Mouse (Mus musculus) heart, embryonic 15.5 days (tissue): ENCODE measurements at regions not wholly inside any gene's neighbourhood (a gene's known extent, or its start where the extent isn't known, plus 50 kb on each side); places are given as distances from the start of the nearest gene placed in this dataset.

Experiments
- ATAC-seq: fragments of 200-750 bp; cut with Nextera tagmentation; replicated peaks from 2 replicates; pipeline ENCODE4 v1.8.0; 2017; ENCODE audit warnings: low read depth, moderate TSS enrichment; ENCODE audit not compliant: insufficient number of reproducible peaks, insufficient read depth, low FRiP score
- H3K27ac ChIP-seq: fragments of 300-500 bp; sonication (generic); 2 replicates; pipeline ENCODE4 v1.5.1; 2015; ENCODE audit warnings: mild to moderate bottlenecking, inconsistent platforms
- H3K27me3 ChIP-seq: fragments of 300-500 bp; sonication (generic); 2 replicates; pipeline ENCODE4 v1.6.1; 2015; ENCODE audit warnings: inconsistent platforms
- H3K36me3 ChIP-seq: fragments of 300-500 bp; sonication (generic); 2 replicates; pipeline ENCODE4 v1.6.1; 2015; ENCODE audit warnings: mild to moderate bottlenecking, inconsistent platforms
- H3K4me1 ChIP-seq: fragments of 300-500 bp; sonication (generic); replicated peaks from 2 replicates; pipeline ENCODE4 v1.6.1; 2015; ENCODE audit warnings: inconsistent platforms
- H3K4me2 ChIP-seq: fragments of 300-500 bp; sonication (generic); 2 replicates; pipeline ENCODE4 v1.6.1; 2015; ENCODE audit warnings: inconsistent platforms, mild to moderate bottlenecking, moderate library complexity
- H3K4me3 ChIP-seq: fragments of 300-500 bp; sonication (generic); 2 replicates; pipeline ENCODE4 v1.5.1; 2015; ENCODE audit warnings: mild to moderate bottlenecking, inconsistent platforms
- H3K9ac ChIP-seq: fragments of 300-500 bp; sonication (generic); 2 replicates; pipeline ENCODE4 v1.6.1; 2015; ENCODE audit warnings: mild to moderate bottlenecking, inconsistent platforms
- H3K9me3 ChIP-seq: fragments of 300-500 bp; sonication (generic); replicated peaks from 2 replicates; pipeline ENCODE4 v1.6.1; 2016; ENCODE audit warnings: inconsistent platforms
- WGBS: fragments of 180-500 bp; shearing (Covaris S2); methylation state at CpG from one replicate; pipeline ENCODE4 v1.1.7; 2015; ENCODE audit warnings: mixed read lengths; 5-methylcytosine and 5-hydroxymethylcytosine counted together

- no peaks in the 10 kb centered on the region for H3K9me3 ChIP-seq
- H3K27ac ChIP-seq: no peak overlapping the region
- H3K36me3 ChIP-seq: no peaks in the 10 kb centered on the region
- no peak overlapping the region for H3K4me2 ChIP-seq
- H3K9ac ChIP-seq: no peak overlapping the region
- no peak for ATAC-seq
- H3K27me3 ChIP-seq: no peaks in the 10 kb centered on the region
- no peaks in the 10 kb centered on the region for H3K4me1 ChIP-seq
- no peak overlapping the region for H3K4me3 ChIP-seq
- 58% methylated on average over 7 of the region's 7 CpGs for WGBS
Observed at GRCm38 (mm10) chr13:103409286-103409685, 75.0 kb upstream of the Mast4 start.

GRCm38 (mm10) chr13:103396526-103397020, 62.3 kb upstream of the Mast4 start:
- H3K4me2 ChIP-seq: no peak overlapping the region
- no peak for ATAC-seq
- 75% methylated on average over 2 of the region's 2 CpGs for WGBS
- no peak overlapping the region for H3K4me3 ChIP-seq
- H3K36me3 ChIP-seq: no peaks in the 10 kb centered on the region
- H3K9ac ChIP-seq: no peak overlapping the region
- no peaks in the 10 kb centered on the region for H3K9me3 ChIP-seq
- H3K27ac ChIP-seq: no peak overlapping the region
- no peaks in the 10 kb centered on the region for H3K27me3 ChIP-seq
- no peaks in the 10 kb centered on the region for H3K4me1 ChIP-seq

GRCm38 (mm10) chr13:103396099-103396498, 61.8 kb upstream of the Mast4 start:
- no peaks in the 10 kb centered on the region for H3K4me1 ChIP-seq
- H3K27ac ChIP-seq: no peak overlapping the region
- H3K4me2 ChIP-seq: no peak overlapping the region
- no peak overlapping the region for H3K4me3 ChIP-seq
- H3K36me3 ChIP-seq: no peaks in the 10 kb centered on the region
- no peak overlapping the region for H3K9ac ChIP-seq
- no peaks in the 10 kb centered on the region for H3K9me3 ChIP-seq
- ATAC-seq: no peak
- 68% methylated on average over 9 of the region's 9 CpGs for WGBS
- H3K27me3 ChIP-seq: no peaks in the 10 kb centered on the region

GRCm38 (mm10) chr13:103392581-103392980, 58.3 kb upstream of the Mast4 start:
- H3K9me3 ChIP-seq: no peaks in the 10 kb centered on the region
- no peaks in the 10 kb centered on the region for H3K4me1 ChIP-seq
- no peak overlapping the region for H3K27ac ChIP-seq
- H3K27me3 ChIP-seq: no peaks in the 10 kb centered on the region
- no peak overlapping the region for H3K4me2 ChIP-seq
- no peak overlapping the region for H3K9ac ChIP-seq
- H3K4me3 ChIP-seq: no peak overlapping the region
- 58% methylated on average over 3 of the region's 3 CpGs for whole genome bisulfite sequencing
- ATAC-seq: no peak
- H3K36me3 ChIP-seq: no peaks in the 10 kb centered on the region

GRCm38 (mm10) chr13:103391396-103391795, 57.1 kb upstream of the Mast4 start:
- Histone ChIP-seq H3K4me2 (no peak overlapping the region), H3K27me3 (no peaks in the 10 kb centered on the region), H3K36me3 (no peaks in the 10 kb centered on the region), H3K4me3 (no peak overlapping the region), H3K4me1 (no peaks in the 10 kb centered on the region), H3K27ac (no peak overlapping the region), H3K9me3 (no peaks in the 10 kb centered on the region), H3K9ac (no peak overlapping the region)
- WGBS: 83% methylated on average over 4 of the region's 4 CpGs
- ATAC-seq: no peak

GRCm38 (mm10) chr13:103390991-103391390, 56.7 kb upstream of the Mast4 start:
- Histone ChIP-seq H3K4me2 (no peak overlapping the region), H3K9me3 (no peaks in the 10 kb centered on the region), H3K4me3 (no peak overlapping the region), H3K9ac (no peak overlapping the region), H3K36me3 (no peaks in the 10 kb centered on the region), H3K27me3 (no peaks in the 10 kb centered on the region), H3K27ac (no peak overlapping the region), H3K4me1 (no peaks in the 10 kb centered on the region)
- WGBS: 92% methylated on average over 3 of the region's 3 CpGs
- ATAC-seq: no peak

- Histone ChIP-seq H3K27me3 (no peaks in the 10 kb centered on the region), H3K9me3 (no peaks in the 10 kb centered on the region), H3K9ac (no peak overlapping the region), H3K4me1 (no peaks in the 10 kb centered on the region), H3K27ac (no peak overlapping the region), H3K36me3 (no peaks in the 10 kb centered on the region), H3K4me3 (no peak overlapping the region), H3K4me2 (no peak overlapping the region)
- 88% methylated on average over 5 of the region's 5 CpGs for WGBS
- ATAC-seq: no peak
Observed at GRCm38 (mm10) chr13:103386948-103387347, 52.7 kb upstream of the Mast4 start.
